Mouse (Mus musculus) testis, adult 2 months (tissue): ENCODE measurements at regions not wholly inside any gene's neighbourhood (a gene's known extent, or its start where the extent isn't known, plus 50 kb on each side); places are given as distances from the start of the nearest gene placed in this dataset.

Experiments used
- CTCF ChIP-seq: fragments of 200-500 bp; IDR thresholded peaks from 2 replicates; pipeline ENCODE4 v1.5.1; 2012; ENCODE audit warnings: low read depth, mild to moderate bottlenecking, inconsistent platforms, low read length, moderate library complexity; ENCODE audit not compliant: control insufficient read depth, insufficient read depth, insufficient replicate concordance
- POLR2A ChIP-seq: fragments of 200-500 bp; IDR thresholded peaks from 2 replicates; pipeline ENCODE4 v1.6.1; 2012; ENCODE audit warnings: low read depth, mild to moderate bottlenecking, inconsistent platforms, low read length, moderate library complexity; ENCODE audit not compliant: control insufficient read depth

GRCm38 (mm10) chr1:82158466-82158865 is 74.4 kb upstream of the Gm9747 start:
- TF ChIP-seq CTCF (no peak), POLR2A (no peak)
